Mouse (Mus musculus): Measurements from ENCODE around the gene Apol10b. TPM values are rescaled to one million over a fixed set of nuclear protein-coding genes. Genes with fewer than 3 reads are reported as not detected.
"Not testable (repeated sequence)": the region's sequence is repeated elsewhere in the genome, so short reads cannot be mapped to it uniquely, and the experiment has no call there.

Gene Apol10b
- total RNA-seq (2017): not detected in 2 replicates

GRCm38 (mm10) chr15:77595961-77596360 is at the start of gene Apol10b:
Gene Apol10b, minus strand, starts transcription at chr15:77596125.
- ATAC-seq (ENCODE audit: extremely low read depth, insufficient number of reproducible peaks, low FRiP score, poor library complexity, severe bottlenecking): no peak

DNA sequence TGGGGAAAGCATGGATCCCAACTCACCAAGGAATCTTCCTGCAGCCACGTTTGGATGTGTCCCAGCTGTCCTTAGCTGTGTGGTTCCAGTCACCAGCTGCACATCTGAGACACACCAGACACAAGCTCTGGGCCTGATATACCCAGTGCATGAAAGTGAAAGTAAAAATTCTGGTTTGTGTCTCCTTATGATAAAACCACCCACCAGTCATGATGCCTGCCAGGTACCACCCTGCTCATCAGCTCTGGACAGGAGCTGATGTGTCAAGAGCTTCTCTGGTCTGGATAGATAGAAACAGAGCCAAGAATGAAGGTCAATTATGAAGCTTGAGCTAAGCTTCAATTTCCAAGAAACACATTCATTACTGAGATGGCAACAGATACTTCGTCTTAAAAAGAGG is 47.3 kb upstream of the Apol10b start, which contains the start of gene Apol11b:
Gene Apol11b, minus strand, starts transcription at position 111 of the 400 bp plus-strand sequence.
- ATAC-seq (ENCODE audit: extremely low read depth, insufficient number of reproducible peaks, low FRiP score, poor library complexity, severe bottlenecking): not testable (repeated sequence)

- ATAC-seq (ENCODE audit: extremely low read depth, insufficient number of reproducible peaks, low FRiP score, poor library complexity, severe bottlenecking): not testable (repeated sequence)
Measured at GRCm38 (mm10) chr15:77629822-77630221, 33.9 kb upstream of the Apol10b start.

- ATAC-seq (ENCODE audit: extremely low read depth, insufficient number of reproducible peaks, low FRiP score, poor library complexity, severe bottlenecking): not testable (repeated sequence)
Measured at GRCm38 (mm10) chr15:77628647-77629046, 32.7 kb upstream of the Apol10b start.

GRCm38 (mm10) chr15:77626471-77626870 is 30.5 kb upstream of the Apol10b start:
- not testable (repeated sequence) for ATAC-seq (ENCODE audit: extremely low read depth, insufficient number of reproducible peaks, low FRiP score, poor library complexity, severe bottlenecking)

DNA sequence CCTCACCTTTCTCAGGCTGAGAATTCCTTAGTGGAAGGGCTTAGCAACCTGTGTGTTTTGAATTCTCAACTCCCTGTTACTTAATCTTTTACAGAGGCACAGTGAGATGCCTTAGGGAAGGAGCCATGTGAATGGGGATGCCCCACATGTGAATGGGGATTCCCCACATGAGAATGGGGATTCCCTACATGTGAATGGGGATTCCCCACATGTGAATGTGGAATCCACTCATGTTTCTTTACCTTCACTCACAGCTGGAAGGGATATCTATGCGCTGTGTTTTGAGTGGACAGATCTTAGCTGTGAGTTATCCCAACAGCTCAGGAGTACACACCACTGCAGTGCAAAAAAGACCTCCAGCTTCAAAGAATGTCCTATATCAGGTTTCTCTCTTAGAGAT is 28.8 kb upstream of the Apol10b start:
- ATAC-seq (ENCODE audit: extremely low read depth, insufficient number of reproducible peaks, low FRiP score, poor library complexity, severe bottlenecking): no peak

DNA sequence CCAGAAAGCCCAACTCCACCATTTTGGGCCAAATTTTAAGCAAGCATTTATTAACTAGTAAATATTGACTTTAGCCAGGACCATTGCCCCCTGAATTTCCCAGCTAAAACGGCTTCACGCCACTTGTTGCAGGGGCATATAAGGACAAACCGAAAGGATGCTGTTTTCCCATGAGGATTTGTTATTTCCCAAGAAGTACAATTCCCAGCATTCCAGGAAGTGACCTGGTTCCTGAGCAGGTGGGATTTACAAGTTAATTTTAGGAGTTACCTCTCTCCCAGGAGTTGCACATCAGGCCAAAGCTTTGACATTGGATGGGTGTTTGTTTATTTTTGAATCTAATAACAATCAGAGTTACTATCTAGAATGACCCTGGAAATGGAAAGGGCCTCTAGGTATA is 10.1 kb upstream of the Apol10b start:
- no peak for ATAC-seq (ENCODE audit: extremely low read depth, insufficient number of reproducible peaks, low FRiP score, poor library complexity, severe bottlenecking)

GRCm38 (mm10) chr15:77598958-77599357 is 3.0 kb upstream of the Apol10b start, which contains the start of gene Gm36245:
Gene Gm36245, plus strand, starts transcription at chr15:77599258.
- no peak for ATAC-seq (ENCODE audit: extremely low read depth, insufficient number of reproducible peaks, low FRiP score, poor library complexity, severe bottlenecking)

DNA sequence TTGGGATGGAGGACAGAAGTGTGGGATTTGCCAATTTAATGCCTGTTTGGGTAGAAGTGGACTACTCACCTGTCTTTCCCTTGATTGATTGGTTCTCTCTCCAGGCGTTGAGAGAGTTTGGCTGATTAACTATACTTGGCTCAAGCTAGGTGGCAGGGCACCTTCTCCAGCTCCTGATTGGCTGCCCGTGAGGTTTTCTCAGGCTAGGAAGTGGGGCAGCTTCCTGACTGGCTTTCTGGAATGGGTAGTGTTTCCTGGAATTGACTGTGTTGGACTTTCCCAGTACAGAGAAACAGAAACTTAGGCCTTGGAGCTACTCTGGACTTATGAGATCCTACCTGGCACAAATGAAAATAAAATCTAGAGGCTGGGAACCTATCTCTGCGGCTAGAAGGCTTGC is 2.5 kb upstream of the Apol10b start:
- no peak for ATAC-seq (ENCODE audit: extremely low read depth, insufficient number of reproducible peaks, low FRiP score, poor library complexity, severe bottlenecking)

DNA sequence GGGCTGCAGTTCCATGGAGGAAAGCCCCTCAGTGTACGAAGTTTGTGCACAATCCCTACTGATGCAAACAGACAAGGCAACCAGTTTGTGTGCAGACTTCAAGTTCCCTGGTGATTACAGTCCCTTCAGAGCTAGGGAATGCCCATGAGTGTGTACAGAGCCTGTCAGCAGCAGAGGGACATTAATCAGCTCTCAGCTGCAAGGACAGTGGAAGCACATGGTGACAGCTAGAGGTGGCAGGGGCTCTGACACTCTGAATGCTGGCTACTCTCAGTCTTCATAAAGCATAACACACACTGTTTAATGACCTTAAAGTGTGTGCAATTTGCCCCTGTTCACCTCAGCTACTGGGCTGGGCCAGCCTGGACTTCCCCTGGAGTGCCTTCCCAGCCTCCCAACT is 2.4 kb downstream of the Apol10b start:
- ATAC-seq (ENCODE audit: extremely low read depth, insufficient number of reproducible peaks, low FRiP score, poor library complexity, severe bottlenecking): no peak

DNA sequence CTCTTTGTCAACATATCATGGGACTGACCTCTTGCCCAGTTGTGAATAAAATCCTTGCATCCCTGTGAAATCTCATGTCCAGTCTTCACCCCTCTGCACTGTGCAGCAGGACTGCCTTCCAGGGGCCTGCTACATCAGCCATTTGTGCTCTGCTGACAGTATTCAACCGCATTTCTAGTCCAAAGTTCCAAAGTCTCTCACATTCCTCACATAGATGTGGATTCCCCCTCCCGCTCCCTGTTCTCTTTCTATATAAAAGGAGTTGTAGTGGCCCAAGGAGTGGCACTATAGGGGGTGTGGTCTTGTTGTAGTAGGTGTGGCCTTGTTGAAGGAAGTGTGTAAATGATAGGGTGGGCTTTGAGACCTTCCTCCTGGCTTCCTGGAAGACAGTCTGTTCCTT is 5.0 kb downstream of the Apol10b start:
- ATAC-seq (ENCODE audit: extremely low read depth, insufficient number of reproducible peaks, low FRiP score, poor library complexity, severe bottlenecking): no peak

DNA sequence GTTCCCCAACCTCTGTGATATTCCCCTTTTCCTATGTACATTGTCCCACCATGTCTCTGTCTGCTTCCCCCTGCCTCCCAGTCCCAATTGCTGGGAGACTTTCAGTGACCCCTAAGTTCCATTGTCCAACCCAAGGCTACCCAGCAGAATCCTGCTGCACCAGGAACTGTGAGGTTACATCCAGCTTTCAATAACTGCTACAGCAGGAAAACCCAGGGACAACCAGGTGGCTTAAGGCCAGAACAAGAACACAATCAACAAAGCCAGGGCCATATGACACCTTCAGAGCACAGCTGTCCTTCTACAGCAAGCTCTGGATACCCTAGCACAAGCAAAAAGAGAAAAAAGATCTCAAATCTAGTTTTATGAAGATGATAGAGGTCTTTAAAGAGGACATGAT is 6.9 kb downstream of the Apol10b start:
- ATAC-seq (ENCODE audit: extremely low read depth, insufficient number of reproducible peaks, low FRiP score, poor library complexity, severe bottlenecking): no peak

GRCm38 (mm10) chr15:77587026-77587425 is 8.9 kb downstream of the Apol10b start:
- ATAC-seq (ENCODE audit: extremely low read depth, insufficient number of reproducible peaks, low FRiP score, poor library complexity, severe bottlenecking): no peak

DNA sequence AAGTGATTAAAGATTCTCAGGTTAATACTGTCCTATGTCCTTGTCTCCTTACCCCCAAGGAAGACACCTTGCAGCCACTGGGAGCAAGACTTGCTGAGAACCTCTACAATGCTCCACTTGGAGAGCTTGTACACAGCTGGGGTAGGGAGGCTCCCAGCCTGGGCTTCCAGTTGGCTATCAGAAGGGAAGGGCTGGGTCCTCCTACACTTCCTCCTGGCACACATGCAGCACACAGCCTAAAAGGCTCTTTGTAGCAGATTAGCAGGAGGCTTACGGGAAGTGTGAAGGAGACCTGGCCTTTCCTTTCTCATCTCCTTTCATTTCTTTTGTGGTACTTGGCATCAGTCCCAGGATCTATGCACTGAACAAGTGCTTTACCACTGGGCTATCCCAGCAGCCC is 14.2 kb downstream of the Apol10b start:
- ATAC-seq (ENCODE audit: extremely low read depth, insufficient number of reproducible peaks, low FRiP score, poor library complexity, severe bottlenecking): no peak

DNA sequence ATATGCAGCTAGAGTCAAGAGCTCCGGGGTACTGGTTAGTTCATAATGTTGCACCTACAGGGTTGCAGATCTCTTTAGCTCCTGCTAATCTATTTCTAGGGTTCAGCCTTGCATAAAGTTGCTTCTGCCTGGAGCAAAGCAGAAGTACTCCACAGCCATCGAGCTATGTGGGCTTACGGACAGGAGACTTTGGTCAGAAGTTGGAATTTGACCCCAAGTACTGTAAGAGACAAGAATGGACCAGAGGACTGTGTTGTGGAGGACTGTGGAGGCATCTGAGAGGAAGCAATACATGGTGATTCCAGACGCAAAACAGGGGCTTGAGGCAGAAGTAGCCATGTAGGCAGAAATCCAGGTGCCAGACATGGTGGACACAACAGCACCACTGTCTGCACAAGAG is 16.6 kb downstream of the Apol10b start:
- ATAC-seq (ENCODE audit: extremely low read depth, insufficient number of reproducible peaks, low FRiP score, poor library complexity, severe bottlenecking): no peak

DNA sequence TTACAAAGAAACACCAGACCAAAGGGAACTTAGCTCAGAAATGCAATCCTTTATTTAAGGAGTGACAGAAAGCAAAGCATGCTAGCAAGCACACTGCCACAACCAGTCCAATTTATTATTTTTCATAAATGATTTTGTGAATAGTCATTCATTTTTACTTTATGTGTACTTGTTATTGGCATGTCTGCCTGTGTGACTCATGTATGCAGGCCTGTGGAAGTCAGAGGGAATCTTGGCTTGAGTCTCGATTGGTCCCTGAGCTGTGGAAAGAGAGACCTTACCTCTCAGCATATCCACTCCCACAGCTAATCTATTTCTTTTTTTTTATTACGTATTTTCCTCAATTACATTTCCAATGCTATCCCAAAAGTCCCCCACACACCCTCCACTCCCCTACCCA is 17.1 kb downstream of the Apol10b start:
- no peak for ATAC-seq (ENCODE audit: extremely low read depth, insufficient number of reproducible peaks, low FRiP score, poor library complexity, severe bottlenecking)

GRCm38 (mm10) chr15:77563219-77563618 is 32.7 kb downstream of the Apol10b start:
- no peak for ATAC-seq (ENCODE audit: extremely low read depth, insufficient number of reproducible peaks, low FRiP score, poor library complexity, severe bottlenecking)

GRCm38 (mm10) chr15:77561792-77562191 is 34.1 kb downstream of the Apol10b start, which contains the start of gene 1700025B11Rik:
Gene 1700025B11Rik, minus strand, starts transcription at chr15:77561892.
- ATAC-seq (ENCODE audit: extremely low read depth, insufficient number of reproducible peaks, low FRiP score, poor library complexity, severe bottlenecking): no peak

DNA sequence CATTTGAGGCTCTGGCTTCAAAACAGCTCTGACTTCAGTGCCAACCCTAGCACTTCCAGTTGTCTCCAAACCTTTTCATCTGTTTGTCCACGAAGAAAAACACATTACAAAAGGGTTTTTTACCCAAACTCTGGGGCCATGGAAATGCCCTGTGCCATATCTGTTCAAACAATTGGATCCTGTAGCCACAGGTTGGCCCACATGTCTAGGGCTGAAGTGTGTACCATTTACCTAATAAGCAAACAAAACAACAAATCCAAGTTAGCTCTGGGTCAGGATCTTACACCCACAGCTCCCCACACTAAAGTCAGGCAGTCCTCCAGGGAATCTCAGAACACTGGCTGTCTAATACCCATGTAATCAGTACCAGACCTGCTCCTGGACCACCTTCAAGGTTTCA is 56.7 kb downstream of the Apol10b start:
- not testable (repeated sequence) for ATAC-seq (ENCODE audit: extremely low read depth, insufficient number of reproducible peaks, low FRiP score, poor library complexity, severe bottlenecking)

Data from neutrophil, adult 5-6 weeks (primary cell).